Mouse (Mus musculus) myocyte (in vitro differentiated cells): ENCODE results near the gene Fbxo47. TPM values are rescaled to one million over a fixed set of nuclear protein-coding genes. Genes with fewer than 3 reads are reported as not detected.
A peak's percentile ranks its signal among the peaks of the same experiment; 100 is the strongest.

ENCODE experiments used
- H3K27me3 ChIP-seq: one replicate; pipeline ENCODE4 v1.6.1; 2011; ENCODE audit not compliant: control insufficient read depth, insufficient read depth, insufficient read length
- H3K36me3 ChIP-seq: one replicate; pipeline ENCODE4 v1.6.1; 2011; ENCODE audit not compliant: control insufficient read depth, insufficient read depth
- H3K4me2 ChIP-seq: one replicate; pipeline ENCODE4 v1.6.1; 2011; ENCODE audit warnings: low read depth, control low read depth
- H3K4me3 ChIP-seq: one replicate; pipeline ENCODE4 v1.5.1; 2011; ENCODE audit warnings: mild to moderate bottlenecking, control low read depth, moderate library complexity
- H3K79me2 ChIP-seq: one replicate; pipeline ENCODE4 v1.6.1; 2011; ENCODE audit not compliant: control insufficient read depth, insufficient read depth
- H3ac ChIP-seq: one replicate; pipeline ENCODE4 v1.6.1; 2011; ENCODE audit not compliant: control insufficient read depth, insufficient read length
- POLR2A ChIP-seq: IDR thresholded peaks from one replicate; pipeline ENCODE4 v1.6.1; 2011; ENCODE audit warnings: low read depth, mild to moderate bottlenecking, control low read depth, moderate library complexity; ENCODE audit not compliant: insufficient read length
- REST ChIP-seq: IDR thresholded peaks from one replicate; pipeline ENCODE4 v1.6.1; 2011; ENCODE audit warnings: mild to moderate bottlenecking, control low read depth, moderate library complexity; ENCODE audit not compliant: insufficient read depth, insufficient read length
- USF1 ChIP-seq: IDR thresholded peaks from one replicate; pipeline ENCODE4 v1.6.1; 2011; ENCODE audit warnings: low read depth, mild to moderate bottlenecking, control low read depth, moderate library complexity
- polyA plus RNA-seq: library from polyadenylated mRNA; unstranded; fragments of >200 nt; fragmentation: generic; extraction: Trizol; gene quantifications from one replicate; pipeline ENCODE4 v1.2.1, GENCODE M21; 2012; ENCODE audit warnings: missing spikeins

Fbxo47 gene
- polyA plus RNA-seq, 1 experiment = 0.32 TPM

- Histone ChIP-seq H3K36me3 (peaks cover 9% of the 10 kb centered on the region), H3K4me3 (peak overlapping the region; percentile 4)
- no peak for TF ChIP-seq REST
- peak; percentile 17 for TF ChIP-seq USF1
Observed at GRCm38 (mm10) chr11:97804841-97805661, 78.9 kb downstream of the Fbxo47 start.

GRCm38 (mm10) chr11:97803847-97804246 lies 80.1 kb downstream of the Fbxo47 start:
- Histone ChIP-seq H3K79me2 (peaks cover 77% of the 10 kb centered on the region), H3K4me2 (peak overlapping the region; percentile 27), H3K27me3 (no peaks in the 10 kb centered on the region), H3ac (no peak overlapping the region), H3K4me3 (no peak overlapping the region), H3K36me3 (peaks cover 5% of the 10 kb centered on the region)
- TF ChIP-seq POLR2A = no peak

More at GRCm38 (mm10) chr11:97804841-97805661, 78.9 kb downstream of the Fbxo47 start:
- Histone ChIP-seq H3K79me2 (peaks cover 89% of the 10 kb centered on the region), H3K27me3 (no peaks in the 10 kb centered on the region), H3ac (no peak overlapping the region), H3K4me2 (peak overlapping the region; percentile 81)

Other genes with a start within 250 kb of the Fbxo47 start
- 15.5 TPM for gene Mllt6, start 220.7 kb downstream of the Fbxo47 start, polyA plus RNA-seq
- gene Cisd3, start 198.3 kb downstream of the Fbxo47 start, polyA plus RNA-seq = 112 TPM
- gene Pcgf2, start 183.7 kb downstream of the Fbxo47 start, polyA plus RNA-seq = 24.3 TPM
- gene Psmb3, start 180.8 kb downstream of the Fbxo47 start, polyA plus RNA-seq = 694 TPM
- gene Pip4k2b, start 139.4 kb downstream of the Fbxo47 start, polyA plus RNA-seq = 30.1 TPM
- 8.9 TPM for gene Cwc25, start 117.6 kb downstream of the Fbxo47 start, polyA plus RNA-seq
- gene 1700001P01Rik, start 108.2 kb downstream of the Fbxo47 start, polyA plus RNA-seq = 0.07 TPM
- 1,321 TPM for gene Rpl23, start 101.7 kb downstream of the Fbxo47 start, polyA plus RNA-seq
- 82.6 TPM for gene Lasp1, start 85.2 kb downstream of the Fbxo47 start, polyA plus RNA-seq
- gene B230217C12Rik, start 43.4 kb downstream of the Fbxo47 start, polyA plus RNA-seq = 1.9 TPM
- 2.7 TPM for gene Plxdc1, start 102.3 kb upstream of the Fbxo47 start, polyA plus RNA-seq
- 2.1 TPM for gene Arl5c, start 112.0 kb upstream of the Fbxo47 start, polyA plus RNA-seq
- 163 TPM for gene Cacnb1, start 138.9 kb upstream of the Fbxo47 start, polyA plus RNA-seq
- 2,972 TPM for gene Rpl19, start 142.6 kb upstream of the Fbxo47 start, polyA plus RNA-seq
- 41.7 TPM for gene Stac2, start 169.3 kb upstream of the Fbxo47 start, polyA plus RNA-seq